Mouse (Mus musculus) cerebellum, adult 2 months (tissue): ENCODE measurements around the gene Cavin3. TPM values are rescaled to one million over a fixed set of nuclear protein-coding genes. Genes with fewer than 3 reads are reported as not detected.
"Not testable (repeated sequence)": the region's sequence is repeated elsewhere in the genome, so short reads cannot be mapped to it uniquely, and the experiment has no call there.

Source experiments
- DNase-seq, 2 experiments: peaks; one replicate each; pipeline ENCODE4 v3.0.0; 2021
- H3K27ac ChIP-seq: fragments of 200-500 bp; 2 replicates; pipeline ENCODE4 v1.5.1; 2012; ENCODE audit warnings: low read length, control low read depth, inconsistent platforms; ENCODE audit not compliant: insufficient read depth
- H3K27me3 ChIP-seq: fragments of 200-500 bp; 2 replicates; pipeline ENCODE4 v1.6.1; 2012; ENCODE audit warnings: inconsistent platforms, mild to moderate bottlenecking, low read length, moderate library complexity; ENCODE audit not compliant: control insufficient read depth, insufficient read depth
- H3K4me1 ChIP-seq: fragments of 200-500 bp; 2 replicates; pipeline ENCODE4 v1.6.1; 2011; ENCODE audit warnings: low read length; ENCODE audit not compliant: control insufficient read depth, insufficient read depth
- H3K4me3 ChIP-seq: fragments of 200-500 bp; replicated peaks from 2 replicates; pipeline ENCODE3; 2011; ENCODE audit warnings: mild to moderate bottlenecking, low read depth, low read length, control low read depth; ENCODE audit not compliant: insufficient read depth
- CTCF ChIP-seq: fragments of 200-500 bp; IDR thresholded peaks from 2 replicates; pipeline ENCODE4 v1.5.1; 2011; ENCODE audit warnings: low read depth, mild to moderate bottlenecking, control low read depth, low read length, moderate library complexity, borderline replicate concordance; ENCODE audit not compliant: insufficient read depth
- POLR2A ChIP-seq: fragments of 200-500 bp; IDR thresholded peaks from 2 replicates; pipeline ENCODE4 v1.6.1; 2011; ENCODE audit warnings: low read length, control low read depth, borderline replicate concordance; ENCODE audit not compliant: insufficient read depth
- WGBS: fragments of 180-500 bp; shearing (Covaris S2); methylation state at CpG from one replicate; pipeline ENCODE4 v1.1.7; 2018; 5-methylcytosine and 5-hydroxymethylcytosine counted together
- polyA plus RNA-seq: library from polyadenylated mRNA; depleted of rRNA; stranded (reverse); fragments of >200 nt; gene quantifications from 2 replicates; pipeline ENCODE4 v1.2.3, GENCODE M21; 2012; rRNA removed

Gene Cavin3
- polyA plus RNA-seq, 1 experiment, result 34.1 TPM

GRCm38 (mm10) chr7:105458546-105458945 is 23.6 kb downstream of the Cavin3 start:
- H3K4me3 ChIP-seq, result no peak overlapping the region
- no peaks in the 10 kb centered on the region for H3K27me3 ChIP-seq
- H3K27ac ChIP-seq, result no peak overlapping the region
- no peak for DNase-seq
- H3K4me1 ChIP-seq, result no peaks in the 10 kb centered on the region
- TF ChIP-seq POLR2A, result no peak
- no peak for TF ChIP-seq CTCF

GRCm38 (mm10) chr7:105453345-105453744 is 28.8 kb downstream of the Cavin3 start:
- not testable (repeated sequence) for H3K27ac ChIP-seq, H3K27me3 ChIP-seq, H3K4me3 ChIP-seq, DNase-seq, H3K4me1 ChIP-seq
- 92% methylated on average over 4 of the region's 4 CpGs for WGBS

- no peak overlapping the region for H3K4me3 ChIP-seq
- WGBS, result 68% methylated on average over 3 of the region's 3 CpGs
- no peaks in the 10 kb centered on the region for H3K4me1 ChIP-seq
- TF ChIP-seq CTCF (no peak), POLR2A (no peak)
- DNase-seq, result no peak
- no peak overlapping the region for H3K27ac ChIP-seq
- H3K27me3 ChIP-seq, result no peaks in the 10 kb centered on the region
Measured at GRCm38 (mm10) chr7:105445076-105445475, 37.0 kb downstream of the Cavin3 start.

GRCm38 (mm10) chr7:105441426-105441825 is 40.7 kb downstream of the Cavin3 start:
- TF ChIP-seq CTCF (no peak), POLR2A (no peak)
- no peaks in the 10 kb centered on the region for H3K27me3 ChIP-seq
- no peak overlapping the region for H3K4me3 ChIP-seq
- DNase-seq, result no peak
- no peak overlapping the region for H3K27ac ChIP-seq
- H3K4me1 ChIP-seq, result no peaks in the 10 kb centered on the region
- 52% methylated on average over 4 of the region's 4 CpGs for WGBS

- WGBS, result 54% methylated on average over 7 of the region's 7 CpGs
- Histone ChIP-seq H3K27ac (no peak overlapping the region), H3K4me3 (no peak overlapping the region), H3K4me1 (no peaks in the 10 kb centered on the region), H3K27me3 (no peaks in the 10 kb centered on the region)
- TF ChIP-seq POLR2A, result no peak
- TF ChIP-seq CTCF, result no peak
- no peak for DNase-seq
Measured at GRCm38 (mm10) chr7:105437979-105438772, 43.9 kb downstream of the Cavin3 start.

GRCm38 (mm10) chr7:105434798-105435197 is 47.3 kb downstream of the Cavin3 start:
- whole genome bisulfite sequencing, result 80% methylated on average over 22 of the region's 22 CpGs
- Histone ChIP-seq H3K4me3 (no peak overlapping the region), H3K27ac (no peak overlapping the region), H3K4me1 (no peaks in the 10 kb centered on the region), H3K27me3 (no peaks in the 10 kb centered on the region)
- DNase-seq, result no peak
- TF ChIP-seq POLR2A, result no peak
- no peak for TF ChIP-seq CTCF

GRCm38 (mm10) chr7:105433859-105434258 is 48.2 kb downstream of the Cavin3 start:
- no peak for DNase-seq
- H3K27me3 ChIP-seq, result no peaks in the 10 kb centered on the region
- 86% methylated on average over 17 of the region's 17 CpGs for WGBS
- no peaks in the 10 kb centered on the region for H3K4me1 ChIP-seq
- no peak overlapping the region for H3K4me3 ChIP-seq
- TF ChIP-seq CTCF (no peak), POLR2A (no peak)
- H3K27ac ChIP-seq, result no peak overlapping the region

GRCm38 (mm10) chr7:105432058-105432457 is 50.0 kb downstream of the Cavin3 start:
- TF ChIP-seq POLR2A, result no peak
- no peak for TF ChIP-seq CTCF
- DNase-seq, result no peak
- no peak overlapping the region for H3K4me3 ChIP-seq
- no peak overlapping the region for H3K27ac ChIP-seq
- no peaks in the 10 kb centered on the region for H3K27me3 ChIP-seq
- H3K4me1 ChIP-seq, result no peaks in the 10 kb centered on the region
- 24% methylated on average over 1 of the region's 1 CpGs for WGBS

Other genes with a start within 250 kb of the Cavin3 start
- not detected in 2 replicates for gene Olfr688, start 194.2 kb downstream of the Cavin3 start, polyA plus RNA-seq
- not detected in 2 replicates for gene Olfr689, start 171.1 kb downstream of the Cavin3 start, polyA plus RNA-seq
- 0.43 and 0.60 TPM in 2 replicates for gene Olfr690, start 148.2 kb downstream of the Cavin3 start, polyA plus RNA-seq
- gene Olfr691, start 140.0 kb downstream of the Cavin3 start, polyA plus RNA-seq, result 0.23 and 0.43 TPM in 2 replicates
- gene Olfr692, start 114.1 kb downstream of the Cavin3 start, polyA plus RNA-seq, result not detected in 2 replicates
- gene Gm5901, start 107.3 kb downstream of the Cavin3 start, polyA plus RNA-seq, result not detected in 2 replicates
- gene Fam160a2, start 82.2 kb downstream of the Cavin3 start, polyA plus RNA-seq, result 36.3 and 37.2 TPM in 2 replicates
- 0.89 and 1.1 TPM in 2 replicates for gene Cnga4, start 77.7 kb downstream of the Cavin3 start, polyA plus RNA-seq
- 5.8 and 8.5 TPM in 2 replicates for gene Cckbr, start 56.6 kb downstream of the Cavin3 start, polyA plus RNA-seq
- gene Smpd1, start 72.1 kb upstream of the Cavin3 start, polyA plus RNA-seq, result 102 and 108 TPM in 2 replicates
- 441 and 475 TPM in 2 replicates for gene Apbb1, start 99.4 kb upstream of the Cavin3 start, polyA plus RNA-seq
- gene Hpx, start 117.8 kb upstream of the Cavin3 start, polyA plus RNA-seq, result 0.60 and 0.61 TPM in 2 replicates
- gene Trim3, start 151.3 kb upstream of the Cavin3 start, polyA plus RNA-seq, result 332 and 385 TPM in 2 replicates
- gene Timm10b, start 157.8 kb upstream of the Cavin3 start, polyA plus RNA-seq, result 122 and 137 TPM in 2 replicates
- gene Arfip2, start 158.1 kb upstream of the Cavin3 start, polyA plus RNA-seq, result 111 and 121 TPM in 2 replicates
- gene Gm45799, start 158.3 kb upstream of the Cavin3 start, polyA plus RNA-seq, result 90.8 and 97.9 TPM in 2 replicates
- 5.1 TPM in 2 replicates for gene Dnhd1, start 168.5 kb upstream of the Cavin3 start, polyA plus RNA-seq